Mouse (Mus musculus): ENCODE data around the gene Syndig1. TPM values are rescaled to one million over a fixed set of nuclear protein-coding genes. Genes with fewer than 3 reads are reported as not detected.

Syndig1 gene
- polyA plus RNA-seq, 1 experiment from 2014 or later = 4.7 TPM

DNA sequence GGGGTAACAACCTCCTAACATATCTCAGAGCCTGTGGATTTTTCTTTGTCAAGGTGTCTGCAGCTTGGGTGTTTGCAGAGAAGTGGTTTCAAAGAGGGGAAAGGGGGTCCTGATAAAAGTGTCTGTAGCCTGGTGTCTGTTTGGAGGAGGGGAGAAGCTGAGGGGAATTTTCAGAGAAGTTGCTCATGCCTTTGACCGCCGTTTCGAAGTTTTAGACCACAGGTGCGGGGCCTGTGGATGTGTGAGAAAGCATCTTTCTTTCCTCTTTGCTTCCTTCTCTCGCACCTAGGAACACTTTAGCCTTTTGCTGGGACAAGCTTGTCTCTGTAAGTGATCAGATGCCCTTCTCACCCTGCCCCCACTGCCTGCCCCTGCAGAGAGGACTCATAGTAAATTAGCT lies 3.3 kb downstream of the Syndig1 start:
- Histone ChIP-seq H3K27me3 (peaks cover 39% of the 10 kb centered on the region), H3K4me2 (replicated peaks) (no peak overlapping the region), H3K27ac (replicated peaks) (no peak overlapping the region), H3K36me3 (no peaks in the 10 kb centered on the region), H3K4me3 (replicated peaks) (no peak overlapping the region; the same call in 1 of the 2 replicates), H3K4me1 (peaks cover 17% of the 10 kb centered on the region; the same call in 1 of the 2 replicates), H3K9ac (no peak overlapping the region), H3K9me3 (replicated peaks) (no peaks in the 10 kb centered on the region)
- no peak for ATAC-seq (ENCODE audit: insufficient number of reproducible peaks, low FRiP score, low TSS enrichment, low read depth)
- 11% methylated on average over 5 of the region's 5 CpGs for WGBS

- Histone ChIP-seq H3K27me3 (peaks cover 27% of the 10 kb centered on the region), H3K36me3 (no peaks in the 10 kb centered on the region), H3K9ac (no peak overlapping the region), H3K9me3 (replicated peaks) (no peaks in the 10 kb centered on the region), H3K4me2 (replicated peaks) (no peak overlapping the region), H3K27ac (replicated peaks) (no peak overlapping the region), H3K4me3 (replicated peaks) (no peak overlapping the region), H3K4me1 (peaks cover 17% of the 10 kb centered on the region; the same call in 1 of the 2 replicates)
- 85% methylated on average over 1 of the region's 1 CpGs for WGBS
- no peak for ATAC-seq (ENCODE audit: insufficient number of reproducible peaks, low FRiP score, low TSS enrichment, low read depth)
Observed at GRCm38 (mm10) chr2:149835091-149835490, 6.1 kb downstream of the Syndig1 start.

DNA sequence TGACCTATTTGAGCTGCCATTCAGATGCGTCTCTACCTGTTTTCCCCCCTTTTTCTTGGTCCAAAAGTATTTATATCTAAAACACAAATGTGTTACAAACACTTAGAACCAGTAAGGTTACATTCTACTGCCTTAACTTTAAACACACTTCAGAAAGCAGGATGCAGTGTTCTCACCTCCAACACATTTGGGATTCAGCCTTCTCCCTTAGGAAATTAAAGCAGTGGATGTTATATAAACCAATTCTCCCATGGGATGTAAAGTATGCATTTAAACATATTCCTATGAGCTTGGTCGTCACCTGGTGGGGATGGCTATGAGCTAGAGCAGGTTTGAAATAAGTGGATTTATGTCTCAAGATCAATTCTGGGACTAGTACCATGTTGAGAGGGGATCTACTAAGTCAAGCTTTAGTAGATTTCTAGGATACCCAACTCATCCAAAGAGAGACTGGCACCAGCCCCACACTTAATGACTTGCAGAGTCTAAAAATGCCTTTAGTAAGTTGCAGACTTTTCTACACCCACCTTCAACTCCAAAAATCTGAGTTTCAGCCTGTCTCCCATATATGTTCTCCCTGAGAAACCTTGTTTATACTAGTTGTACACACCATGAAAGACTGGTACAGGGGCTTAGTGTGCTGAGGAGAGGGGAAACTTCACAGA lies 7.6 kb downstream of the Syndig1 start:
- H3K4me2 ChIP-seq (replicated peaks) = no peak overlapping the region

DNA sequence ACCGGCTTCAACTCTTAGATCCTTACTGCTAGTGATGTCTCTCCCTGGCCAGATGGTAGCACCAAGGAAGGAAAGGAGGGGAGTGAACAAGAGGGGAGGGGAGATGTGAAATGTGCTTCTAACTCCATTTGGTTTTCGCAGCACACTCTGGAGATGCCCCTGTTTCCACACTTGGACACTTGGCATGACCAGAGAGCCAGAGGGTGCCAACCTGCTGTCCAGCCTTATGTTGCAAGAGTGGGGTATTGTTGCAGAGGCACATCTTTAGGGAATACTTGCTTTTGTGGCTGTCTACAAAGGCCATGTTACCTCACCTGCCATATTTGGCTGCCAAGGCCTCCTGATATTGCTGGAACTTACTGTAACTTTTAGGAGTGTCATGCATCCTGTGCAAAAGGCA lies 10.7 kb downstream of the Syndig1 start:
- no peak for ATAC-seq (ENCODE audit: insufficient number of reproducible peaks, low FRiP score, low TSS enrichment, low read depth)
- 91% methylated on average over 2 of the region's 2 CpGs for WGBS

More for the DNA sequence above, 7.6 kb downstream of the Syndig1 start:
- H3K9me3 ChIP-seq (replicated peaks) = no peaks in the 10 kb centered on the region
- no peak for ATAC-seq (ENCODE audit: insufficient number of reproducible peaks, low FRiP score, low TSS enrichment, low read depth)
- H3K4me3 ChIP-seq (replicated peaks) = no peak overlapping the region
- WGBS = 74% methylated on average over 2 of the region's 2 CpGs
- H3K9ac ChIP-seq = no peak overlapping the region
- no peaks in the 10 kb centered on the region for H3K36me3 ChIP-seq
- H3K27me3 ChIP-seq = peaks cover 12% of the 10 kb centered on the region
- H3K27ac ChIP-seq (replicated peaks) = no peak overlapping the region
- peaks cover 3% of the 10 kb centered on the region; the same call in 1 of the 2 replicates for H3K4me1 ChIP-seq

GRCm38 (mm10) chr2:149844575-149844974 lies 15.6 kb downstream of the Syndig1 start:
- H3K4me1 ChIP-seq = no peaks in the 10 kb centered on the region
- no peaks in the 10 kb centered on the region for H3K9me3 ChIP-seq (replicated peaks)
- H3K4me3 ChIP-seq (replicated peaks) = no peak overlapping the region
- 52% methylated on average over 2 of the region's 2 CpGs for WGBS
- no peaks in the 10 kb centered on the region for H3K36me3 ChIP-seq
- no peak for ATAC-seq (ENCODE audit: insufficient number of reproducible peaks, low FRiP score, low TSS enrichment, low read depth)
- H3K4me2 ChIP-seq (replicated peaks) = no peak overlapping the region
- H3K27me3 ChIP-seq = no peaks in the 10 kb centered on the region
- no peak overlapping the region for H3K9ac ChIP-seq
- H3K27ac ChIP-seq (replicated peaks) = no peak overlapping the region

More for the DNA sequence above, 10.7 kb downstream of the Syndig1 start:
- no peaks in the 10 kb centered on the region for H3K27me3 ChIP-seq
- H3K9ac ChIP-seq = no peak overlapping the region
- H3K4me2 ChIP-seq (replicated peaks) = no peak overlapping the region
- no peak overlapping the region for H3K4me3 ChIP-seq (replicated peaks)
- no peaks in the 10 kb centered on the region for H3K36me3 ChIP-seq
- no peaks in the 10 kb centered on the region for H3K9me3 ChIP-seq (replicated peaks)
- H3K4me1 ChIP-seq = no peaks in the 10 kb centered on the region
- no peak overlapping the region for H3K27ac ChIP-seq (replicated peaks)

DNA sequence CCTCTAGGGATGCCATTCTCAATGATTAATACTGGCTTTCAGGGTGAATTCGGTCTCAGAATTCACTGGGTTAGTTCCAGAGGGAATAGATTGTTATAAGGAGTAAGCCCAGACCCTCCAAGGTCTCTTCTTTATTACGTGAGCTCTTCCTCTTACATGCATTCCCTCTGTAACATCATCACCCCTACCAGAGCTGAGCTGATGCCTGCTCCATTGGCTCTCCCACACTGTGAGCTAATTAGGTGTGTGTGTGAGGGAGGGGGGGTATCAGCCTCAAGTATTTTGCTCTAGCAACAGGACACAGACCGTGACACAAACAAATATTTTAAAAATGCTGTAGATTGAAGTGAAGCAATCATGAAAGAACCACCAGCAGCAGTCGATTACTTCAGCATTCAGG lies 19.8 kb downstream of the Syndig1 start:
- no peak overlapping the region for H3K4me2 ChIP-seq (replicated peaks)
- ATAC-seq (ENCODE audit: insufficient number of reproducible peaks, low FRiP score, low TSS enrichment, low read depth) = no peak
- WGBS = 50% methylated on average over 4 of the region's 4 CpGs
- no peaks in the 10 kb centered on the region for H3K36me3 ChIP-seq
- no peaks in the 10 kb centered on the region for H3K9me3 ChIP-seq (replicated peaks)
- no peak overlapping the region for H3K27ac ChIP-seq (replicated peaks)
- no peaks in the 10 kb centered on the region for H3K4me1 ChIP-seq
- H3K27me3 ChIP-seq = no peaks in the 10 kb centered on the region
- H3K9ac ChIP-seq = no peak overlapping the region
- no peak overlapping the region for H3K4me3 ChIP-seq (replicated peaks)

DNA sequence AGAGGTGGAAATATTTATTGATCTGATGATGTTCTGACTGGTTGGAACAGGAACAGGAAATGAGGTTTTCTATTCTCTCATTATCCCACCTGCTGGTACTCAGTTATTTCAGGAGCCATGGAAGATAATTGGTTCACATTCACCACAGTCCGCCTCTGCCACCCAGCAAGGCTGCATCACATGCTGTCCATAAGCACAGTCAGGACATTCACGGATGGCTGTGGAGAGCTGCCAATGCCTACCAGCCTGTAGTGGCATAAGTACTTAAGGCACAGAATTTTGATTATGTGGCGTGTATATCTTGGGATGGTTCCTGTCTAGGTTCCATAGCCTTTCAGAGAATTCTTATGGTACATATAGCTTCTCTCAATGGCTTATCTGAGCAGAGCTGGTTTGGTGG lies 32.0 kb downstream of the Syndig1 start:
- Histone ChIP-seq H3K4me2 (replicated peaks) (no peak overlapping the region), H3K9ac (no peak overlapping the region), H3K9me3 (replicated peaks) (no peaks in the 10 kb centered on the region), H3K27me3 (no peaks in the 10 kb centered on the region), H3K4me3 (replicated peaks) (no peak overlapping the region), H3K36me3 (no peaks in the 10 kb centered on the region), H3K27ac (replicated peaks) (no peak overlapping the region), H3K4me1 (no peaks in the 10 kb centered on the region)
- ATAC-seq (ENCODE audit: insufficient number of reproducible peaks, low FRiP score, low TSS enrichment, low read depth) = no peak
- 83% methylated on average over 3 of the region's 3 CpGs for WGBS

DNA sequence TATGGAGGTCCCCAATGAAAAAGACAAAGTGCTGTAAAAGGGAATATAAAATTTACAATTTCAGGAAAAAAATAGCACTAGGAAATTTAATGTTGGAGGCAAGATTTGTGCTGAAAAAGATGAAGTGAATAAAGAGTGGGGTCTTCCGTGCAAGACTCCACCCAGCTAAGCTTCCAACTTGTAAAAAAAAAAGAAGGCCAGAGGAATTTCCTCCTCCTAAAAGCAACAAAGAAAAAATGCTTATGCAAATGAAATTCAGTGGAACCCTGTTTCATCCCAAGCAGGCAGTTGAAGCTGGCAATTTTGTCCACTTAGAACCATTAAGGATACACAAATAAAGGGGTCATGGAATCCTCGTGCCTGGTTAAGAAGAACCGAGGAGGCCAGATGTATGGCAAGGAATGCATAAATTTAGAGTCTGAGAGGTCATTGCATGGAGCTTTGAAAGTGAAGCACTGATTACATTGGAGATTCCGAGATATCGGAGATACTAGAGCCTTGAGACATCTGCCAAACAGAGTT lies 37.0 kb downstream of the Syndig1 start:
- H3K9me3 ChIP-seq (replicated peaks) = no peaks in the 10 kb centered on the region
- no peaks in the 10 kb centered on the region for H3K4me1 ChIP-seq
- H3K4me2 ChIP-seq (replicated peaks) = no peak overlapping the region
- no peaks in the 10 kb centered on the region for H3K27me3 ChIP-seq
- no peak for ATAC-seq (ENCODE audit: insufficient number of reproducible peaks, low FRiP score, low TSS enrichment, low read depth)
- H3K36me3 ChIP-seq = no peaks in the 10 kb centered on the region
- H3K4me3 ChIP-seq (replicated peaks) = no peak overlapping the region
- no peak overlapping the region for H3K9ac ChIP-seq
- WGBS = 72% methylated on average over 5 of the region's 5 CpGs
- H3K27ac ChIP-seq (replicated peaks) = no peak overlapping the region

DNA sequence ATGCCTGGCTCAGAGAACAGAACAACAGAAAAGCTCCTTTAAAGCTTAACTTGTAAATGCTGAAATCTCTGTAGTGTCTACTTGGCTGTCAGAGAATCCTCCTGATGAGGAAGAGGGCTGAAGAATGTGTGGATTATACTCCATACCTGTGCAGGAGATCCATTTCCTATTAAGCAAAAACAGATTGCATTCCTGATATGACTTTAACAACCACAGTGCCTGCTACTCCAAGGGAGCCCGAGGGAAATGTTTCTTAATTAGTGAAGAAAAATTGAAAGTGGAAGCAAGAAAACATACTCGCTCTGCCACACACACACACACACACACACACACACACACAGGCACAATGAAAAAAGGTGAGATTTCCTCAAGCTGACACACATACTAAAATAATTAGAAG lies 41.5 kb downstream of the Syndig1 start:
- Histone ChIP-seq H3K4me1 (no peaks in the 10 kb centered on the region), H3K9ac (no peak overlapping the region), H3K27ac (replicated peaks) (no peak overlapping the region), H3K36me3 (no peaks in the 10 kb centered on the region), H3K4me2 (replicated peaks) (no peak overlapping the region), H3K4me3 (replicated peaks) (no peak overlapping the region), H3K9me3 (replicated peaks) (no peaks in the 10 kb centered on the region), H3K27me3 (no peaks in the 10 kb centered on the region)
- no peak for ATAC-seq (ENCODE audit: insufficient number of reproducible peaks, low FRiP score, low TSS enrichment, low read depth)
- WGBS = 52% methylated on average over 2 of the region's 2 CpGs

GRCm38 (mm10) chr2:149872496-149872895 lies 43.5 kb downstream of the Syndig1 start:
- 78% methylated on average over 4 of the region's 4 CpGs for WGBS

GRCm38 (mm10) chr2:149873346-149873745 lies 44.3 kb downstream of the Syndig1 start:
- Histone ChIP-seq H3K4me3 (replicated peaks) (no peak overlapping the region), H3K4me2 (replicated peaks) (no peak overlapping the region), H3K27ac (replicated peaks) (no peak overlapping the region), H3K9ac (no peak overlapping the region), H3K36me3 (no peaks in the 10 kb centered on the region), H3K27me3 (no peaks in the 10 kb centered on the region), H3K4me1 (no peaks in the 10 kb centered on the region), H3K9me3 (replicated peaks) (no peaks in the 10 kb centered on the region)
- WGBS = 86% methylated on average over 3 of the region's 3 CpGs
- no peak for ATAC-seq (ENCODE audit: insufficient number of reproducible peaks, low FRiP score, low TSS enrichment, low read depth)

More at GRCm38 (mm10) chr2:149872496-149872895, 43.5 kb downstream of the Syndig1 start:
- H3K9ac ChIP-seq = no peak overlapping the region
- no peaks in the 10 kb centered on the region for H3K36me3 ChIP-seq
- no peak overlapping the region for H3K4me3 ChIP-seq (replicated peaks)
- H3K4me1 ChIP-seq = no peaks in the 10 kb centered on the region
- H3K9me3 ChIP-seq (replicated peaks) = no peaks in the 10 kb centered on the region
- no peak overlapping the region for H3K27ac ChIP-seq (replicated peaks)
- ATAC-seq (ENCODE audit: insufficient number of reproducible peaks, low FRiP score, low TSS enrichment, low read depth) = no peak
- H3K27me3 ChIP-seq = no peaks in the 10 kb centered on the region
- no peak overlapping the region for H3K4me2 ChIP-seq (replicated peaks)

DNA sequence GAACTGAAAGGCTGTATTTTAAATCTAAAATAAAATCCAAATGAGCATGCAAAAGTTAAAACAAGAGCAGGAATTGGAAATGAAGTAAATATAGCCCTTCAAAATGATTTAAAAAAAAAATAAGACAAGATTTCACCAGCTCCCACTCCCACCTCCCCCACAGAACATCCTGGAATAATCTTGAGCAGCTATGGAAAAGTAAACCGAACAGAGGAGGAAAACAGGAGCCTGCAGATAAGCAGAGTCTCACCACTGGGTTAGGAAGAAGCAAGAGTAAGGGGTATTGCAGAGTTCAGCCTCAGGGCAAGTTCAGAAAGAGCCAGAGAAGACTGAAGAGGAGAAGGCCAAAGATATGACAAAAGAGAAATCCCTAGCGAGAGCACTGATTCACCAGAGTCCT lies 48.9 kb downstream of the Syndig1 start:
- no peaks in the 10 kb centered on the region for H3K4me1 ChIP-seq
- H3K4me3 ChIP-seq (replicated peaks) = no peak overlapping the region
- H3K27me3 ChIP-seq = no peaks in the 10 kb centered on the region
- H3K9me3 ChIP-seq (replicated peaks) = no peaks in the 10 kb centered on the region
- ATAC-seq (ENCODE audit: insufficient number of reproducible peaks, low FRiP score, low TSS enrichment, low read depth) = no peak
- no peak overlapping the region for H3K9ac ChIP-seq
- no peak overlapping the region for H3K4me2 ChIP-seq (replicated peaks)
- WGBS = 38% methylated on average over 2 of the region's 2 CpGs
- no peaks in the 10 kb centered on the region for H3K36me3 ChIP-seq
- no peak overlapping the region for H3K27ac ChIP-seq (replicated peaks)

Data from embryonic facial prominence, embryonic 15.5 days (tissue).